Mouse (Mus musculus) kidney, postnatal 10 days (tissue): Measurements from ENCODE around the gene Pde3a.
A peak's percentile ranks its signal among the peaks of the same experiment; 100 is the strongest.

Source experiments
- DNase-seq: peaks from one replicate; pipeline ENCODE4 v3.0.0; 2021; ENCODE audit warnings: mixed read lengths

Gene Pde3a

DNA sequence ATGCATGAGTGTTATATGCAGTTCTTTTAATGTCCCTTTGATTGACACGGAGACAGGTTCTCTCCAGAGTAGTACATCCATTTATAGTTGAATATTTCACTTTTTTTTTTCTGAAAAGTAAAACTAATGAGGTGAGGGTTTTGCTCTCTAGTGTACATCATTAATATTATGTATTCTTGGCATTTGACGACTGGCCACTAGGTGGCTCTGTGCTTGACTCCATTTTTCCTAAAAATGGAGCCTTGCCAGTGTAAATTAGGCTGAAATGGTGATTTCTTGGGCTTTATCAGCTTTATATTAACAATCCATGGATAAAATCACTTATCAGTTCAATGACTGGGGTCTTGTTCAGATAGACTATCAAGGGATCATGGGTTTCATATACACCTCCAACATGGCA, 82.4 kb downstream of the Pde3a start:
- no peak for DNase-seq

DNA sequence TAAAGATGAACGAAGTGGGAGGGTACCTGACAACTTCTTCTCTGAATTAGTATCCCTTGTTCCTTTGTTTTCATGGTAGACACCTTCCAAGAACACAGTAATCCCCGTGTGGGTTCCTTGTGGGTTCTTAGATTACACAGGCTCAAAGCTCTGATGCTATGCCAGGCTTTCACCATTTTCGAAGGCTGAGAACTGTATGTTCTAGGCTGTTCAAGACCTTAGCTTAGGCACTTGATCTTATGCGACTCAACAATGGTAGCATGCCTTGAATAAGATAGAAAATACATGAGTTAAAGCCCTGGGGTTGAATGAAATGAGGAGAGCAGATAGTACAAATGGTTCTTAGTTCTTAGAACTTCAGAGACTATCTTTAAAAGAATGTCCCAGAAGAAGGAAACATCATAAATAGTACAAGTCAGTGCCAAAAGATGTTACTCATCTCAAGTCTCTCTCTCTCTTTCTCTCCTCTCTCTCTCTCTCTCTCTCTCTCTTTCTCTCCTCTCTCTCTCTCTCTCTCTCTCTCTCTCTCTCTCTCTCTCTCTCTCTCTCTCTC, 83.6 kb downstream of the Pde3a start:
- DNase-seq, result no peak

DNA sequence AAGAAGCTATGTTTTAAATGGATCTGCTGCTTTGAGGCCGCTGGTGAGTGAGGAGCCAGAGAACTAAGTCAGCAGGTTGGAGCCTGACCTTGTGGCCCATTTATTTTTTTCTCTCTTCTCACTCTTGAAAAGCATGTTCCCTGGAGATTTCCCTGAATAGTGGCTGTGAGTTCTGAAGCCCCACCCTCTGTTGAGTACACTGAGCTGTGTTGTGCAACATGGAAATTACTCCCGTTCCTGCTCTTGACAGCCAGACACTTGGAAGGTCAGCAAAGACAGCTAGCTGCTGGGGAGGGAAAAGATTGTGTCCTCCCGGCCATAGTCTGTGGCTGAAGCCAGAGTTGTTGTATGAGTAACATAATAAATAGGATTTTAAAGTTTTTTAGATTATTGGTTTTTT, 84.2 kb downstream of the Pde3a start:
- DNase-seq, result peak; percentile 56

DNA sequence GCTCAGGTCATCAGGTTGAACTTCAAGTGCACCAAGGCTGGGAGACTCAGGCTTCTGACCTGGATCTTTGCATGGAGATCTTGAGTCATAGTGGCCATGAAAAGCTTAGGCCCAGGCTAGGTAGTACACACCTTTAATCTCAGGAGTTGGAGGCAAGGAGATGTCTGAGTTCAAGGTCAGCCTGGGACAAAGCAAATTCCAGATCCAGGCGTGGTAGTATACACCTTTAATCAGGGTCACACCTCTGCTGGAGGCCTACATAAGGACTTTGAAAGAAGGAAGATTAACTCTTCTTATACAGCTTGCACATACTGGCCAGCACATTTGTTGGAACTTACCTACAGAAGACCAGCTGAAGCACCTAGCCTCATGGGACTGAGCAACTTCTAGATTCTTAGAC, 86.8 kb downstream of the Pde3a start:
- no peak for DNase-seq

DNA sequence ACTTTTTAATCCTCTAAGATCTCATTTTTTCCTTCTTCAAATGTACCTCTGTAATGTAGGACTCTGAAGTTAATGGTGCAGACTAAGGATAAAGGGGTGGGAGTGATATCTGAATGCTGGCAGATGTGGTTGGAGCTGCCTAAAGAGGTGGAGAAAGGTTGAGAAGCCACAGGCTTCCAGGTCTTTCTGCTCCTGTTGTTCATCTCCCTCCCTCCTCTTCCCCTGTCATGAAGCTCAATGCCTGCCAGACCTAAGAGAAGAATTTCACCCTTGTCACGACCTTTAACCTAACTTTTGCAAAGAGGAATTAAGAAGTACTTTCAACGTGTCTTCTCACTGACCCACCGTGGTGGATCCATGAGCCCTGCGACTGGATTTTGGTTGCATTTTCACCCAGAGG, 87.4 kb downstream of the Pde3a start:
- no peak for DNase-seq

DNA sequence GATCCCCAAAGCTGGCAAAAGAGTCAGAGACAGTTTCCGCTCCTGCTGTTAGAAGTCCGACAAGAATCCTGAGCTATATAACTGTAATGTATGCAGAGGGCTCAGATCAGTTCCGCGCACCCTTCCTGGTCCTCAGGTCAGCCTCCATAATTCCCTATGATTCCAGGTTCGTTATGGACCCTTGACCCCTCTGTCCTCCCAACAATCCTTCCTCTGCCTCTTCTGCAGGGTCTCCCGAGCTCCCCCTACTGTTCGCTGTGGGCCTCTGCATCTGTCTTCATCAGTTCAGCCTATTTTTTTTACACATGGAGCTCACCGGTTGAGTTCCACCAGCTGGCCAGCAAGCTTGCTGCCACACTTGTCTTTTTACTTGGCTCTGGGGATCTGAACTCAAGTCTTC, 88.6 kb downstream of the Pde3a start:
- DNase-seq, result peak; percentile 28

DNA sequence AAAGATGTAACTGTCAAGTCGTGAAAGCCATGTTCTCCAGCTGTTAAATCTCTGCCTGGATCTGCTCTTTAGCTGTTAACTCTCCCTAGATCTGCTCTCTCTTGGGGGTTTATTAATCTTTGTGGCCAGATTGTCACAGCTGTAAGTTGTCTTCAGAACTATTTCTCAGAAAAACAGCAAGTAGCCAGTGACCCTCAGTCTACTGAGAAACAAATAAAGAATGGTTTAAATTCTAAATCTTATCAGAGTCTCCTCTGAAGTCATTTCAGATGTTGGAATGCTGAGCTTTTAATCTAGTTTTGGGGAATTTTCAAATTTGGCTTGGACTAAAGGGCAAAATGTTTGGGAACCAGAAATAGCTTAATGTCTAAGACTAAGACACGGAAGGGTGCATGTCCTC, 92.3 kb downstream of the Pde3a start:
- DNase-seq, result no peak

DNA sequence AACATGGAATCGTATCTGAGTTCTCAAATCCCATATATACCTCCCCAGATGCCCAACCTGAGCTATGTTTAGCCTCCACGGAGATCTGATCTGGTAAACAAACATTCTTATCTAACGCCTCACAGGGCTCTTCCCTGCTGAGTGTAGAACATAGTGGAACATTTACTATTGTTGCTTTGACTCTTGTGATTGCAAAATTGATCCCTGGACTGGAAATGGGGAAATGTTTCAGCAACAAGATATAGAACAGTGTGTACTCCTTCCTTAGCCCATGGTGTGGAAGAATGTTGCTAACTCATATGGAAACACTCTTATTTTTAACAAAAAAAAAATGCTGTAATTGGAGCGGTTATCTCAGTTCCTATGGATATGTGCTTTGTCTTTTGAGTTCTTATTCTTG, 98.8 kb downstream of the Pde3a start:
- DNase-seq, result no peak

DNA sequence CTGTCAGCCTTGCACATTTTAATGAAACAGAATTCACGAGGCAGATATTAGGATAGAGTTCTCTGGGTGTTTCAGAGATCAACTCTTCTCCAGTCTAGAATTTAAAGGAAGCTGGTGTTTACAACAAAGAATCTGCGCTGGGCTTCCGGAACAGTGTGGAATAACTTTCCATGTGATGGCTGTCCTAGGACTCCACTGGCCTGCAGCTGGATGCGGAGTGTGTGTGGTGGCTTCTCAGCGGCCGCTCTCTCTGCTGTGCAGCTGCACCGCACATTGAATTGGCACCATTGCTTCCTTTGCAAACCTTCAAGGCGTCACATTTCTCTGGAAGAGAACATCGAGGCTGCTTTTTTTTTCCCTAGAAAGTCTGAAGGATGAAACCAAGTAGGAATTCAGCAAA, 99.5 kb downstream of the Pde3a start:
- peak; percentile 30 for DNase-seq

DNA sequence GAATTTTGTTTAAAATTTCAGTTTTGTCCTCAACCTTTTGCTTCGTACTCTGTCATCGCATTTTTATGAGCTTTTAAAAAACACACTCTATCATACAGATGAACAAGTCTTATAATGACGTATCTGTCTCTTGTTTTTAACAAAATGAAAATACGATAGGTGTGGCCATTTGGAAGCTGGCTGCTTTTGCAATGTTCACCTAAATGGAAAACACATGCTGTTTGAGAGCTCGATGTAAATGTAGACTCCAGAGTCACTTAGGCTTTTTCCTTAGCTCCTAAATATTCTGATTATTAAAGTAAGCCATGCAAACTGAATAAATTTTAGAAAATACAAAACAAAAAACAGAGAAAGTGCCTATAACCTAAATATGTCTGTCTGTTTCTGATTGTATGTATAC, 101.2 kb downstream of the Pde3a start:
- no peak for DNase-seq

DNA sequence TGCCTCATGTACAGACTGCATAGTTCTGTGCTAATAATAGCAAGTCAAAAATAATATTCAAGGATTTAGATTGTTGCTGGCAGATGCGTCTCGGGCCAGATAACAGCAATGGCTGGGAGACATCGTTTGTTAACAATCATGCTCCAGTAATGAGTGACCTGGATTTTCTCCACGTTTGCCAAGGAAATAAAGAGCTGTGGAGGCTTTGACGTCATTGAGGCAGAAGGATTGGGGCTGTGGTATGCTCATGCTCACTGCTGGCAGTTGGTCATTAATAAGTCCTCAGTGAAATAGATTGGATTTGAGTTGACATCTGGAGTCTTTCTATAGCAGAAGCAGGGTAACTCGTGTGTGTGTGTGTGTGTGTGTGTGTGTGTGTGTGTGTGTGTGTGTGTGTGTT, 103.2 kb downstream of the Pde3a start:
- DNase-seq, result no peak

DNA sequence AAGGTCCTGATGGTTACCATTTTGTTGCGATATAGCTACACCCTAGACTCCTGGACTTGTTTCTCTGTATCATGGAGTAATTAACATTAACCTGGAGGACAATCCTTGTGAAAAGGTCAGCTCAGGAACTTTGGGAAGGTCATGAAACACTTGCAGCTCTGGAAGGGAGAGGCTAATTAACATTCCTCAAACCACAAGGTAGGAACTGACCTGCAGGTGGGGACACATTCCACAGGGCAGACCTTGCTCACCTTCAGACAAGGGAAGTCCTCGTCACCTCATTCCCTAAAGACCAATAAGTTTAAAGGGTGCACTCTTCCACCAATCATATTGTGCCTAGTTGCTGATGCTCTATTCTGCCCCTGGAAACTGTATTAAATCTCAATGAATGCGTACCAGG, 114.6 kb downstream of the Pde3a start:
- no peak for DNase-seq

DNA sequence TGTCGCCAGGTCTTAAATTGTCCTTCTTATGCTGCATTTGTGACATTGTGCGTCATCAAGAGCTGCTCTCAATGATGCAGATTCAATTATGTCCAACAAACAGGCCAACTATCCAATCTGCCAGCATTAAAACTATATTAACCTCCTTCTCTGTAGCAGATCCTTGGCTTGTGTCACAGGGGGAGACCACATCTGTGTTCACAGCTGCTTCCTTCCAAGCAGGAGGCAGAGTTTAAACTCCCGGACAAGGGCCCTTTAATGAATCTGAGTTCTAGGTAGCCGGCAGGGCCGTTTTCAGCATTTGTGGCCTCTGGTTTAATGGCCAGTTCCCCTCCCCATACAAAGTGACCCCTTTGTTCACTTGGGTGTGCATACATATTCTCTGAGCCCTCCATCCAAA, 118.0 kb downstream of the Pde3a start:
- DNase-seq, result no peak

DNA sequence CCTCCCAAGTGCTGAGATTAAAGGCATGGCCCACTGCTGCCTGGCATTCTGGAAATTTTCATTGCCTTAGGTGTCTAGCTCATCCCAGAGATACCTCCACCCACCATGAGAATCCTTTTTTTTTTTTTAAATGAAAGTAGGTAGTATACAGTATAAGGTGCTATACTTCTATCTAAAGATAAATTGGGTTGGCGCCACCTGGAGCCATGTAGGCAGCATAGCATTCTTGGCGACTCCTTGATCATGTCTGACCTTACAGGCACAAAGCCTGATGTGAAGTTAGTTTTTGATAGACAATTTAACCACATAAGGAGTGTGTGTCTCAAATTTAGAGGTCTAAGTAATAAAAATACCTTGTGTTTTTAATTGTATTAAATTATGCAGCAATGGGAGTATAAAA, 123.6 kb downstream of the Pde3a start:
- DNase-seq, result peak; percentile 44

DNA sequence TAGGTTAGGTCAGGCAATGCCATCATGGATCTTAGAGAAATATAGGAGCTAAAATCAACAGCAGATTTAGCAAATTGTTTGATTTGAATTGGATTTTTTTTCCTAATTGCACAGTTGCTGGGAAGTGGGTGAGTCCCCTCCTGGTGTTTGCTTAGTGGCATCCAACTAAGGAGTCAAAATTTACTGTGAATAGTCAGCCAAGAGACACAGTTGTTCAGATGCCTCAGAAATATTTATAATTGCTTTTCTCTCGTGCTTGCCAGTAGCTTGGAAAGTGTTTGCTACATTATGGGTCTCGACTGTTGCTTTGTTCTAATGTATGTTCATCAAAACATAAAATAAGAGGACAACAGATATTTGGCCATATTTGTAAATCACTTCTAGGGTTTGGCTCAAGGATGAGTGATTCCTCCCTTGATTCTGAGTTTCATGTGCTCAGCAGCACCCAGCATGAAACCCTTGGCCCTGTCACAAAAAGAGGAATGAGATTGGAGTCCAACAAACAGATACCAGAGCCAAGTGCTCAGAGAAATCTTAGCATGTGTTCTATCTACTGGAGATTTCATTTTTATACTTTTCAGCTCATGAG, 125.5 kb downstream of the Pde3a start:
- DNase-seq, result no peak

DNA sequence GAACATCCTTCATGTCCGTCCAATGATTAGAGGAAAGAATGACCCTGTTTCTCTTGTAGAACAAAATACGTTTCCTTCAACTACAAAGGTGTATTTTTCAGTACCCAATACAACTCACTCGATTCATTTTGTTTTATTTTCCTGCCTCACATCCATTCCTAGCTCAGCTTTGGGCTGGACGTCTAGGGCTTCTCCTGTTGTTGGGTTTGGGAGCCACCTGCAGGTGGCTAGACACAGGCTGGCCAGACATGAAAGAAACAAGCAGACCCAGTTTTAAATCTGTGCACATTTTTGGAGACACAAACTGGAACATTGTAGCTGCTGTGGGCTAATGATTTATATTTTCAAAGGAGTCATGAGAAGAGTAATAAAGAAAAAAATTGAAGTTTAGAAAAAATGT, 126.1 kb downstream of the Pde3a start:
- no peak for DNase-seq

DNA sequence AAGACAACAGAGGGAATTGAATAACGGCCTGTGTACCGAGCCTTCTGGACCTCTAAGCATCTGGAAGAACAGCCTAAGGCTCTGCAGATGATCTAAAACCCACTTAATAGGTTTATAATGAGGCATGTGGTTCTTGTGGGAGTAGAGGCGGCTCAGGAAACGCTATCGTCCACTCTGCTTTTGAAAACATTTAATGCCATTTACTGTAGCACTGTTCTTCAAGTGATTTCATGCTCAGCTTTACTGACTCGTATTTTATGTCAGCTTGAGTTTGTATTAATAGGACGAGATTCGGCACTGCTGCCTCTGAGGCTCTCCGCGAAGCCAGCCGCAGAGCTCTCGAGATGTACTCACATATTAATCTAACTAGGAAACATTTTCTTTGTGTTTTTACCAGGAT, 131.9 kb downstream of the Pde3a start:
- no peak for DNase-seq

DNA sequence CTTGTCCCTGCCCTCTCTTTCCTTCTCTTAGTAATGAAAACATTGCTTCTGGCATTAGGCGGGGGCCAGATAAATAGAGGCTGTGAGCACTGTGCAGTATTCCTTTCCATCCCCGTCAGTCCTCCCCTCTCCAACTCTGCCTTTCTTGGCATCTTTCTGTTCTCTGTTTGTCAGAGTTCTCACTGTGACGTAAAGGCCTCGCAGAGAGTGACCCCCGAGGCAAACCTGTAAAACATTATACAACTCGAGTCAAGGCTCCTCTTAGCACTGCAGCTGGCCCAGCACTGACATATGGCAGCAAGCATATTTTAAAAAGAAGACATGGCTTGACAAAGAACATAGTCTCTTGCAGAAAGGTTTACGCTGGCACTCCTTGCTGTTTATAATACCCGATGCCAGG, 132.4 kb downstream of the Pde3a start:
- DNase-seq, result peak; percentile 25

DNA sequence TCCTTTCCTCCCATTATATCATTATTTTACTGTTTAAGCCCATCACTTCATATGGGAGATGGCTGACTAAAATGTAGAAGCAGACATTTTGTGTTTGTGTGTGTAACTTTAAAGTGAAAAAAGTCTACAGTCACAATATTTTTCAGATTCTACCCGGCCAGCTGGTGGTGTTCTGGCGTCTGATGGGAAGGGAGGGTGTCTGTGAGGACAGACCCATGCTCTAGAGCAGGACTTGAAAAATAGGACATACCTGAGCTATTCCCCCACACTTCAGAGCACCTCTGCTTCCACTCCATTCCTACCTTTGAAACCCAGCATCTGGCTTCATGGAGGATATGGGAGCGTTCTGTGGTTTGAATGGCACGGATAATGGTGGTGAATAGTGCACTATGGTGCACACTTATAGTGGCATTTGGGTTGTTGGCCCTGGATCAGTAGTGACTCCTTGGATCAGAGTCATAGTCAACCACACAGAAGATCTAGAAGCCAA, 132.9 kb downstream of the Pde3a start:
- DNase-seq, result no peak

DNA sequence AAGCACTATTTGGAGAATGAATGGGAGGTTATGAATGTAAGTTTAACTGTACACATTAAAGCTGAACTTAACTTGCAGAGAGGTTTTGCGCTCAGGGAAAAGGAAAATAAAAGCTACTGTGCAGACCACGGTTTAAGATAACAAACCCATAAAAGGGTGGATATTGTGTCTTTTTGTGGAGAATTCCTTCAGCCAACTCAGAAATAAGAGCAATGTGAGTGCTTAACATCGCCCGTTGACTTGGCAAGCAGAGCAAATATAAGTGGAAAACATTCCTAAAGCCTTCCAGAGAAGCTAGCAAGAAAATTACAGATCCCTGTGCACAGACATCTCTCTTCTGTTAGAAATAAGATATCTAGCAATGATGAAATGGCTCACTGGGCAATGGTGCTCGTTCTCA, 139.0 kb downstream of the Pde3a start:
- no peak for DNase-seq

DNA sequence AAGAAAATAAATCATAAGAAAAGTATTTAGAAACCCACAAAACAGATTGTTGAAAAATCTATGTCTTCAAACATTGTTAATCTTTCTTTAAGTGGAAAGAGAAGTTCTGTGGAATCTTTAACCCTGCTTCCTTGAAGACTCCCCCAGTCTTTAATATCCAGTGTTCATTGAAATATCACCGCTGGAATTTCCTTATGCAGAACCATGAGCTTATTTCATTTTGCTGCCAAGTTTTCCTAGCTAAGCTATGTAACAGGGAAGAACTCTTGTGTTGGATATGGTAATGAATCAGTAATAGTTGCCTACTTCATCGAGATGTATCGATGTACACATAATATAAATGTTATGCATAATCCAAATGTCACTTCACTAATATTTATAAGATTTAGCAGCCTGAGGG, 146.9 kb downstream of the Pde3a start:
- DNase-seq, result no peak

DNA sequence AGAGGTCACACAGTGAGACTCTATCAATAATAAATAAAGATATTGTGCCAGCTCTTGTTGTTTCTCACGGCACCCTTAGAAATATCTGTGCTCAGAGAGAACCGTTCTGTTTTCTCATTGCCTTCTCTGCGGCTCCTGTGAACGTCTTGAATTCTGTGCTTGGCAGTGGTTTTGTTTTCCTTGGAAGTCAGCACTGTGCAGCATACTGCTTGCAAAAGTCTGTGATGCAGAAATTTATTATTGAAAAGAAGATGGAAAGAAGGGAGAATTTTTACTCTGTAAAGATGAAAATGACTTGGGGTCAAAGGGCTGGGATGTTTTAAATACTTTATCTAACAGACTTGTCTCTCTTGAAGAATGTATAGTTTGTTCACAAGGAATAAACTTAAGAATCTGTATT, 150.3 kb downstream of the Pde3a start:
- DNase-seq, result peak; percentile 68

DNA sequence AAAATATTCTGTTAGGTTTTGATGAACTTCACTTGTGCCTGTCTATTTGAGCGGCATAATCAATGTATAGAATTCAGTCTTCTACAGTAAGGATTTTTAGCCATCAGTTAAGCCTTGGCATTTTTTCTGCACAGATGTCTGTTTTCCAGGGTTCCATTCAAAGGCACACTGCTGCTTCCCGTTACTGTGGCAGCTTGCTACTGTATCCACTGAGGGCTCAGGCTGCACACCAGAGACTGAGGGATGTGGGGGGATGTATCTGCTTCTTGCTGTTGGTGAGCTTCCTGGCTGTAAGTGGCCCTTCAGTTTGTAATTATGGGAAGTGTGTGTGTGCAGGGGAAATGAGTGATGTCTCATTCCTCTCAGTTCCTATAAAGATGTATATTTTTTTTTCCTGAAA, 154.9 kb downstream of the Pde3a start:
- no peak for DNase-seq

DNA sequence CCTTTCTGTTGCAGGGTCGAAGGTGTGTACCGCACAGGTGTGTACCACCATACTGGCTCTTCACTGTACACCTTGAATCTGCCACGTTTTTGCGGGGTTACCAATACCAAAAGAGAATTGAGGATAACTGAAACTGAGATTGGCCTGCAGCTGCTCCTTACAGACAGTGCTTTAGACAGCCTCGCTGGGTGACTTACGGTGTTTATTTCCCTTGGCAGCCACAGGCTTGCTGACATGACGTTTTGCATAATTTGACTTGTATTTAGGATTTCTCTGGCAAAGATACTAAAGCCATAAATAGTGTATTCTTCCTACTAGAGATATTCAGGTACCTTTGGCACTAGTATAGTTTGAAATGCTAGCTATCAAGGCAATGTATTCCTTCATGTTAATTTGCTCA, 155.6 kb downstream of the Pde3a start:
- DNase-seq, result no peak

DNA sequence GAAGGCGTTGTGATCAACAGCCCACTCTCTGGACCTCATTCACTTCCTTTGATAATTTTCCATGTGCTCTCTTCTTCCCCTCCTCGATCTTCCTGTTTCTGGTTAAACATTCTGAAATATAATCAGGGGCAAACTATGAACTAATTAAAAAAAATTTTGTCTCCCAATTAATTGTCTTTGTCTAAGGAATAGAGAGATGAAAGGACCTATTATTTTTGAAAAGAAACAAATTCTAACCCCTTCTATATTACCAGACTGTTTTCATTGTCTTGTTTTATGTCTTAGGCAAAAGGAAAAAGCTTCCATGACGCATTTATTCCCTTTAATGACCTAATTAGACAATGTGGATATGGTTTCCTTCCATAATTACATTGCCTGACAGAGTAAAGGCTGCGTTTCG, 156.4 kb downstream of the Pde3a start:
- DNase-seq, result no peak
